Mouse (Mus musculus): Measurements from ENCODE around the gene Ube2d1. TPM values are rescaled to one million over a fixed set of nuclear protein-coding genes. Genes with fewer than 3 reads are reported as not detected.

The Ube2d1 gene
- 40.5 TPM for total RNA-seq (2023)

GRCm38 (mm10) chr10:71285126-71285580 lies at the start of gene Ube2d1:
Gene Ube2d1, minus strand, starts transcription at chr10:71285262.

GRCm38 (mm10) chr10:71238240-71238554 lies 46.9 kb downstream of the Ube2d1 start, which contains the start of gene Tfam:
Gene Tfam, minus strand, starts transcription at chr10:71238280.

Other genes starting within 250 kb of the Ube2d1 start
- gene Bicc1, start 125.6 kb downstream of the Ube2d1 start, total RNA-seq (2023) = 0.28 TPM
- 65.4 TPM for gene Tfam, start 47.0 kb downstream of the Ube2d1 start, total RNA-seq (2023)
- gene Cisd1, start 59.7 kb upstream of the Ube2d1 start, total RNA-seq (2023) = 10.4 TPM
- gene Ipmk, start 62.5 kb upstream of the Ube2d1 start, total RNA-seq (2023) = 17.8 TPM